ENCODE assay signal across 8 mouse cellular contexts in the genomic region with DNA sequence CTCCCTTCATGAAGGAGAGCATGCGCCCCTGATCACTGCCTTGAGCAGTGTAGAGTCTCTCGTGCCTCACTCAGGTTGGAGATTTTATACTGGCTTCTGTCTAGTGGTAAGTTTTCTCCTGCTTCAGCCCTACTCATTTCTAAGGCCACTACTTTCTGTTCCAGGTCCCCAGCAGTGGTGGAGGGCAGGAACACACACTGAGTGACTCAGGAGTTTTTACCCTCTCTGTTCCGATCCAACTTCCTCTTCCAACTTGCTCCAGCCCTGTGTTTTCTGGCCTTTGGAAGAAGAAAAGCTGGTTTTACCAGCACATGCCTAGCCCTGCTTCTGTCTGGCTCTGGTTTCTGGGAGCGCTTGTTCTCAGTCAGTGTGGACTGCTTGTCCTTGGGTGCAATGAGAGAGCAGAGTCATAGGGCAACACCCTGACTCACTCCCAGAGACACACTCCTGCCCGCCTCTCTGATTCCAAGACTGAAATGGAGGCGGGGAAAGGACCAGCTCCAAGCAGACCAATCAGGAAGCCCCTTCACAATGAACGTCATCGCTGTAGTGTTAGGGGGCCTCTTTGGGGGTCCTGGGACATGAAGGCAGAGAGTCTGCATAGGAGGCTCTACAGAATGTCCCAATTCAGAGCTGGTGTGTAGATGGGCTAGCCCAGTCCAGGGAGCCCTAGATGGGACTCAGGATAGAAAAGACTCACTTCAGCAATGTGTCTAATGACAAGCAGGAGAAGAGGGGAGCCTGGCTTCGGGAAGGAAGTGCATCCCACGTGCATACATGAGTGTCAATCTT.
DNase-seq lines count a peak whose midpoint lies in the region; ATAC-seq and TF ChIP-seq lines count a peak whose summit lies in the region.

No protein-coding gene starts in this region.

- TF ChIP-seq EP300 in ES-Bruce4 (IDR thresholded peaks at IDR 0.05; ENCODE audit: insufficient read depth, low read depth, low read length) = 0 out of 2 replicates have a peak, but pooled peaks have one; percentile 12

- no peaks in the 10 kb centered on the region for H3K27me3 ChIP-seq in forebrain, embryonic 11.5 days (ENCODE audit: control insufficient read depth, insufficient read depth, low read length)
- no peaks in the 10 kb centered on the region for H3K27me3 ChIP-seq in forebrain, postnatal 0 days (ENCODE audit: insufficient read depth, low read length)
- no peaks in the 10 kb centered on the region for H3K27me3 ChIP-seq in ES-Bruce4 (ENCODE audit: control insufficient read depth, insufficient read depth, low read length, poor library complexity, severe bottlenecking)
- H3K27me3 ChIP-seq in embryonic facial prominence, embryonic 15.5 days = no peaks in the 10 kb centered on the region
- H3K27me3 ChIP-seq in limb, embryonic 10.5 days (ENCODE audit: low read depth, poor library complexity, severe bottlenecking) = no peaks in the 10 kb centered on the region
- H3K27me3 ChIP-seq in small intestine, adult 2 months (ENCODE audit: control insufficient read depth, insufficient read depth, low read length) = no peaks in the 10 kb centered on the region

- no peak for TF ChIP-seq CTCF in forebrain, postnatal 0 days (IDR thresholded peaks at IDR 0.05; ENCODE audit: low read depth)
- no peak for TF ChIP-seq CTCF in ES-Bruce4 (IDR thresholded peaks at IDR 0.05; ENCODE audit: low read depth, low read length)
- TF ChIP-seq CTCF in small intestine, adult 2 months (IDR thresholded peaks at IDR 0.05; ENCODE audit: extremely low read depth, insufficient read length, insufficient replicate concordance, low read depth, low read length) = no peak

- H3K9me3 ChIP-seq in forebrain, embryonic 11.5 days (ENCODE audit: control insufficient read depth, low read length) = no peaks in the 10 kb centered on the region
- H3K9me3 ChIP-seq in forebrain, postnatal 0 days (ENCODE audit: low read length) = no peaks in the 10 kb centered on the region
- no peaks in the 10 kb centered on the region for H3K9me3 ChIP-seq in ES-Bruce4 (replicated peaks; ENCODE audit: control insufficient read depth, insufficient read depth, low read length, poor library complexity, severe bottlenecking)
- no peaks in the 10 kb centered on the region for H3K9me3 ChIP-seq in embryonic facial prominence, embryonic 15.5 days (replicated peaks)
- no peaks in the 10 kb centered on the region for H3K9me3 ChIP-seq in limb, embryonic 10.5 days (replicated peaks)

- no peak for DNase-seq in forebrain, embryonic 11.5 days (ENCODE audit: low spot score)
- no peak for DNase-seq in forebrain, postnatal 0 days
- DNase-seq in limb, embryonic 10.5 days (ENCODE audit: low spot score) = no peak
- no peak for DNase-seq in left cerebral cortex, postnatal 36 days (ENCODE audit: low spot score in 2 of 2)
- no peak for DNase-seq in left cerebral cortex, postnatal 14 days (ENCODE audit: low spot score in 2 of 2)

- 0 out of 2 replicates have a peak, but pooled peaks have one; percentile 10 for ATAC-seq in forebrain, embryonic 11.5 days (replicated peaks; ENCODE audit: low FRiP score)
- no peak for ATAC-seq in forebrain, postnatal 0 days
- ATAC-seq in embryonic facial prominence, embryonic 15.5 days (ENCODE audit: insufficient number of reproducible peaks, low FRiP score, low TSS enrichment, low read depth) = peak; percentile 24; the same call in 1 of the 2 replicates

- no peak overlapping the region for H3K27ac ChIP-seq in forebrain, embryonic 11.5 days (ENCODE audit: low read depth, low read length)
- no peak overlapping the region for H3K27ac ChIP-seq in forebrain, postnatal 0 days (ENCODE audit: low read depth, low read length)
- H3K27ac ChIP-seq in ES-Bruce4 (ENCODE audit: insufficient read depth, low read length) = peak overlapping the region; percentile 64
- peak overlapping the region; percentile 89 for H3K27ac ChIP-seq in embryonic facial prominence, embryonic 15.5 days (replicated peaks)
- H3K27ac ChIP-seq in limb, embryonic 10.5 days = peak overlapping the region; percentile 94
- H3K27ac ChIP-seq in small intestine, adult 2 months (ENCODE audit: insufficient read depth, low read depth, low read length) = peak overlapping the region; percentile 90

- no peak overlapping the region for H3K4me3 ChIP-seq in forebrain, embryonic 11.5 days (ENCODE audit: low read depth, low read length)
- no peak overlapping the region for H3K4me3 ChIP-seq in forebrain, postnatal 0 days (ENCODE audit: low read depth, low read length)
- peak overlapping the region; percentile 68 for H3K4me3 ChIP-seq in ES-Bruce4 (ENCODE audit: low read depth, low read length)
- H3K4me3 ChIP-seq in embryonic facial prominence, embryonic 15.5 days (replicated peaks) = no peak overlapping the region
- 0 out of 2 replicates have a peak overlapping the region, but pooled peaks have one; percentile 0 for H3K4me3 ChIP-seq in limb, embryonic 10.5 days
- peak overlapping the region; percentile 35 for H3K4me3 ChIP-seq in small intestine, adult 2 months (ENCODE audit: low read depth, low read length)

- WGBS in forebrain, embryonic 11.5 days = 46% methylated on average over 10 of the region's 10 CpGs
- 53% methylated on average over 10 of the region's 10 CpGs for WGBS in forebrain, postnatal 0 days
- WGBS in embryonic facial prominence, embryonic 15.5 days = 37% methylated on average over 10 of the region's 10 CpGs
- 46% methylated on average over 10 of the region's 10 CpGs for WGBS in limb, embryonic 10.5 days
- WGBS in small intestine, adult 2 months = 25% methylated on average over 10 of the region's 10 CpGs

- H3K4me2 ChIP-seq in forebrain, embryonic 11.5 days (ENCODE audit: low read depth, low read length, severe bottlenecking) = no peak overlapping the region
- H3K4me2 ChIP-seq in forebrain, postnatal 0 days (ENCODE audit: low read depth) = no peak overlapping the region
- peak overlapping the region; percentile 27 for H3K4me2 ChIP-seq in embryonic facial prominence, embryonic 15.5 days (replicated peaks)

- H3K4me1 ChIP-seq in forebrain, embryonic 11.5 days (replicated peaks; ENCODE audit: control insufficient read depth, insufficient read depth, low read length) = peaks cover 7% of the 10 kb centered on the region; the same call in 1 of the 2 replicates
- peaks cover 19% of the 10 kb centered on the region for H3K4me1 ChIP-seq in forebrain, postnatal 0 days (ENCODE audit: insufficient read depth)
- no peaks in the 10 kb centered on the region for H3K4me1 ChIP-seq in ES-Bruce4 (ENCODE audit: control insufficient read depth, insufficient read depth, low read length)
- peaks cover 56% of the 10 kb centered on the region for H3K4me1 ChIP-seq in embryonic facial prominence, embryonic 15.5 days
- peaks cover 69% of the 10 kb centered on the region for H3K4me1 ChIP-seq in limb, embryonic 10.5 days
- peaks cover 18% of the 10 kb centered on the region; the same call in 1 of the 2 replicates for H3K4me1 ChIP-seq in small intestine, adult 2 months (ENCODE audit: control insufficient read depth, insufficient read depth, insufficient read length, low read length)

- H3K9ac ChIP-seq in forebrain, embryonic 11.5 days (ENCODE audit: low read length) = no peak overlapping the region
- H3K9ac ChIP-seq in forebrain, postnatal 0 days = no peak overlapping the region
- peak overlapping the region; percentile 41; the same call in 1 of the 2 replicates for H3K9ac ChIP-seq in ES-Bruce4 (ENCODE audit: low read depth, poor library complexity, severe bottlenecking)
- no peak overlapping the region for H3K9ac ChIP-seq in embryonic facial prominence, embryonic 15.5 days

- H3K36me3 ChIP-seq in forebrain, embryonic 11.5 days (ENCODE audit: control insufficient read depth, insufficient read depth, low read length) = no peaks in the 10 kb centered on the region
- no peaks in the 10 kb centered on the region for H3K36me3 ChIP-seq in forebrain, postnatal 0 days (ENCODE audit: insufficient read depth)
- no peaks in the 10 kb centered on the region for H3K36me3 ChIP-seq in ES-Bruce4 (ENCODE audit: control insufficient read depth, insufficient read depth, low read length, poor library complexity, severe bottlenecking)
- H3K36me3 ChIP-seq in embryonic facial prominence, embryonic 15.5 days = no peaks in the 10 kb centered on the region
- H3K36me3 ChIP-seq in limb, embryonic 10.5 days = no peaks in the 10 kb centered on the region
- H3K36me3 ChIP-seq in small intestine, adult 2 months (ENCODE audit: control insufficient read depth, insufficient read depth, low read length) = no peaks in the 10 kb centered on the region

- intact Hi-C loops in left cerebral cortex, postnatal 36 days (cut with DNase I) = loop anchor here (5.0 kb wide), 1 partner anchor 85 kb away; no protein-coding TSS in a partner anchor
- intact Hi-C loops in left cerebral cortex, postnatal 14 days (cut with DNase I) = no loop called here

- peak; percentile 50 for TF ChIP-seq POLR2A in ES-Bruce4 (IDR thresholded peaks at IDR 0.05; ENCODE audit: insufficient read depth, low read length)
- TF ChIP-seq POLR2A in small intestine, adult 2 months (IDR thresholded peaks at IDR 0.05; ENCODE audit: low read depth, low read length) = no peak

Comparison
In these comparisons a context has a peak if more than half of its experiments do, and no peak if none do; other contexts are left out.
1. H3K27ac ChIP-seq: peak in ES-Bruce4 (single experiment), embryonic facial prominence, embryonic 15.5 days (single experiment), limb, embryonic 10.5 days (single experiment) and small intestine, adult 2 months (single experiment); none in forebrain, embryonic 11.5 days (single experiment) and forebrain, postnatal 0 days (single experiment).
2. H3K4me3 ChIP-seq: peak in ES-Bruce4 (single experiment), limb, embryonic 10.5 days (single experiment) and small intestine, adult 2 months (single experiment); none in forebrain, embryonic 11.5 days (single experiment), forebrain, postnatal 0 days (single experiment) and embryonic facial prominence, embryonic 15.5 days (single experiment).